Mouse (Mus musculus): Measurements from ENCODE around the gene Arpp19.

DNA sequence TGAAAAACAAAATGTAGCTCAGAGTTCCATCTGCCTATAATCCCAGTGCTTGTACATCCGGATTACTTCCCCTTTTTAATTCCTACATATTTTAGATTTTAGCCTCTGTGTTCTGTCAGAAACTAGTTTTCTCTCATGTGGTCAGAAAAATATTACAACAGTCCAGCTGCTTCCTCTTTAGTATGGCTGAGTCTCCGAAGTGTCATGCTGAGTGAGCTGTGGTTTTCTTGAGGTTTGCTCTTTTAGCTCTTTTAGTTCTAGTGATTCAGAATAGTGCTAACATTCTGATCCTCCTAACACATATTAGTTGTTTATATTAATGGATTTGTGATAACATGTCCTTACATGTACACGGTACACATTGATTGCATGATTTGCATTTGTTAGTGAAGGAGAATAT lies 57.3 kb downstream of the Arpp19 start:
- no peak for TF ChIP-seq CTCF (IDR thresholded peaks at IDR 0.05; ENCODE audit: borderline replicate concordance, control insufficient read depth, extremely low read depth, insufficient read depth, low read length, poor library complexity)
- TF ChIP-seq POLR2A (IDR thresholded peaks at IDR 0.05; ENCODE audit: control insufficient read depth, extremely low read depth, insufficient read depth, low read length, poor library complexity): no peak

Data from thymus, adult 2 months (tissue).